ENCODE assay signal across 9 mouse cellular contexts in genomic region chr12:112801864-112802846, GRCm38 (mm10). TPM values are rescaled to one million over a fixed set of nuclear protein-coding genes. Genes with fewer than 3 reads are reported as not detected.
A peak's percentile ranks its signal among the peaks of the same experiment; 100 is the strongest.
DNase-seq lines count a peak whose midpoint lies in the region; ATAC-seq and TF ChIP-seq lines count a peak whose summit lies in the region.
"Had no signal": no experiment of that assay in that cellular context is flagged by ENCODE, and none has a peak within 500 bp of the region (broad histone marks: within the 10 kb centered on the region; RNA-seq: fewer than 3 reads in every experiment).

TSS of gene Ahnak2 (minus strand) at chr12:112802657.

- peaks cover 24% of the 10 kb centered on the region for H3K27me3 ChIP-seq in embryonic facial prominence, embryonic 14.5 days (replicated peaks; ENCODE audit: control insufficient read depth, insufficient read depth, low read length)
- peaks cover 76% of the 10 kb centered on the region for H3K27me3 ChIP-seq in hindbrain, embryonic 10.5 days (ENCODE audit: insufficient read depth, poor library complexity, severe bottlenecking)
- peaks cover 41% of the 10 kb centered on the region for H3K27me3 ChIP-seq in liver, embryonic 16.5 days (ENCODE audit: control insufficient read depth, insufficient read depth, low read depth, low read length)
- H3K27me3 ChIP-seq in stomach, postnatal 0 days (ENCODE audit: control insufficient read depth, insufficient read depth, low read length) = no peaks in the 10 kb centered on the region

- 7% methylated on average over 32 of the region's 69 CpGs for WGBS in embryonic facial prominence, embryonic 14.5 days
- 5% methylated on average over 56 of the region's 69 CpGs for WGBS in hindbrain, embryonic 10.5 days
- 3% methylated on average over 63 of the region's 69 CpGs for WGBS in liver, embryonic 16.5 days (ENCODE audit: insufficient replicate concordance)
- WGBS in stomach, postnatal 0 days = 4% methylated on average over 44 of the region's 69 CpGs

- no peak for TF ChIP-seq EP300 in stomach, postnatal 0 days (optimal IDR thresholded peaks at IDR 0.05)

- peak within 1 kb of the TSS; percentile 52 for H3K4me3 ChIP-seq in embryonic facial prominence, embryonic 14.5 days (ENCODE audit: low read depth, low read length)
- H3K4me3 ChIP-seq in hindbrain, embryonic 10.5 days = peak within 1 kb of the TSS; percentile 77
- peak within 1 kb of the TSS; percentile 42 for H3K4me3 ChIP-seq in liver, embryonic 16.5 days (ENCODE audit: low read depth, low read length)
- peak within 1 kb of the TSS; percentile 44 for H3K4me3 ChIP-seq in stomach, postnatal 0 days (ENCODE audit: low read depth, low read length)

- TF ChIP-seq CTCF in stomach, postnatal 0 days (IDR thresholded peaks at IDR 0.05; ENCODE audit: low read depth) = no peak

- no peak within 1 kb of the TSS for H3K27ac ChIP-seq in embryonic facial prominence, embryonic 14.5 days (replicated peaks; ENCODE audit: low read depth, low read length)
- H3K27ac ChIP-seq in hindbrain, embryonic 10.5 days = peak within 1 kb of the TSS; percentile 78
- H3K27ac ChIP-seq in liver, embryonic 16.5 days (ENCODE audit: low read length) = no peak within 1 kb of the TSS
- no peak within 1 kb of the TSS for H3K27ac ChIP-seq in stomach, postnatal 0 days (replicated peaks)

- no peaks in the 10 kb centered on the region for H3K36me3 ChIP-seq in embryonic facial prominence, embryonic 14.5 days (ENCODE audit: control insufficient read depth, insufficient read depth, low read length)
- no peaks in the 10 kb centered on the region for H3K36me3 ChIP-seq in hindbrain, embryonic 10.5 days
- no peaks in the 10 kb centered on the region for H3K36me3 ChIP-seq in liver, embryonic 16.5 days (ENCODE audit: control insufficient read depth, insufficient read depth)
- H3K36me3 ChIP-seq in stomach, postnatal 0 days (ENCODE audit: control insufficient read depth, insufficient read depth, low read length) = no peaks in the 10 kb centered on the region
- H3K36me3 ChIP-seq: G1E had no signal

- no peak for ATAC-seq in cerebellum, adult (ENCODE audit: insufficient number of reproducible peaks, low FRiP score, low TSS enrichment)
- ATAC-seq in embryonic facial prominence, embryonic 14.5 days (ENCODE audit: low read depth) = peak; percentile 51; the same call in 1 of the 2 replicates
- peak; percentile 26; the same call in 1 of the 2 replicates for ATAC-seq in liver, embryonic 16.5 days (ENCODE audit: low read depth)
- peak; percentile 19; the same call in 1 of the 2 replicates for ATAC-seq in stomach, postnatal 0 days (ENCODE audit: low FRiP score, low TSS enrichment)

- H3K4me1 ChIP-seq in embryonic facial prominence, embryonic 14.5 days (ENCODE audit: control insufficient read depth, insufficient read depth, low read length) = peaks cover 26% of the 10 kb centered on the region
- peaks cover 41% of the 10 kb centered on the region for H3K4me1 ChIP-seq in hindbrain, embryonic 10.5 days (replicated peaks)
- H3K4me1 ChIP-seq in liver, embryonic 16.5 days (ENCODE audit: control insufficient read depth, low read depth, low read length) = no peaks in the 10 kb centered on the region; the same call in 1 of the 2 replicates
- H3K4me1 ChIP-seq in stomach, postnatal 0 days (replicated peaks; ENCODE audit: control insufficient read depth, insufficient read depth) = peaks cover 10% of the 10 kb centered on the region

- H3K9ac ChIP-seq in embryonic facial prominence, embryonic 14.5 days (ENCODE audit: low read depth, low read length) = peak within 1 kb of the TSS; percentile 66
- H3K9ac ChIP-seq in liver, embryonic 16.5 days (ENCODE audit: low read depth, low read length) = no peak within 1 kb of the TSS
- peak within 1 kb of the TSS; percentile 58; the same call in 1 of the 2 replicates for H3K9ac ChIP-seq in stomach, postnatal 0 days (ENCODE audit: low read length)

- peak within 1 kb of the TSS; percentile 100 for H3K4me2 ChIP-seq in embryonic facial prominence, embryonic 14.5 days (ENCODE audit: low read depth, low read length)
- peak within 1 kb of the TSS; percentile 55 for H3K4me2 ChIP-seq in liver, embryonic 16.5 days (ENCODE audit: low read depth, low read length)
- peak within 1 kb of the TSS; percentile 95 for H3K4me2 ChIP-seq in stomach, postnatal 0 days (replicated peaks; ENCODE audit: low read depth)

- H3K9me3 ChIP-seq in embryonic facial prominence, embryonic 14.5 days (ENCODE audit: control insufficient read depth, low read length) = no peaks in the 10 kb centered on the region
- no peaks in the 10 kb centered on the region for H3K9me3 ChIP-seq in hindbrain, embryonic 10.5 days
- H3K9me3 ChIP-seq in liver, embryonic 16.5 days (replicated peaks; ENCODE audit: control insufficient read depth, low read length) = no peaks in the 10 kb centered on the region
- no peaks in the 10 kb centered on the region for H3K9me3 ChIP-seq in stomach, postnatal 0 days (ENCODE audit: control insufficient read depth, low read length)
- H3K9me3 ChIP-seq: G1E had no signal

- DNase-seq in cerebellum, adult 9-11 months = peak; percentile 44
- DNase-seq in ES-CJ7 (ENCODE audit: low read depth, low spot score) = peak; percentile 41
- DNase-seq in embryonic facial prominence, embryonic 14.5 days (ENCODE audit: low spot score) = peak; percentile 70
- DNase-seq in hindbrain, embryonic 10.5 days (ENCODE audit: low spot score) = peak; percentile 86
- DNase-seq in stomach, postnatal 0 days (ENCODE audit: low spot score) = peak; percentile 73
- DNase-seq in layer of hippocampus, postnatal 36 days = no peak

RNA-seq across cellular contexts. Expression of gene Ahnak2, which starts in this region (rescaled TPM):
- 5.9 and 8.3 TPM in 2 replicates for polyA plus RNA-seq in embryonic facial prominence, embryonic 14.5 days (2014; fragmentation: Nextera tagmentation; extraction: Ambion mirVana)
- 0.16 and 0.37 TPM in 2 replicates for polyA plus RNA-seq in hindbrain, embryonic 10.5 days (2016; fragmentation: Nextera tagmentation; extraction: Ambion mirVana)
- polyA plus RNA-seq in liver, embryonic 16.5 days (2015; fragmentation: Nextera tagmentation; extraction: Ambion mirVana) = 0.08 and 0.26 TPM in 2 replicates
- polyA plus RNA-seq in stomach, postnatal 0 days (2015; fragmentation: Nextera tagmentation; extraction: Ambion mirVana) = 5.4 and 6.3 TPM in 2 replicates
- total RNA-seq in layer of hippocampus, postnatal 36 days (2021) = 1 to 10 TPM; 2.8 to 2.9 TPM

Comparison
In these comparisons a context has a peak if more than half of its experiments do, and no peak if none do; other contexts are left out.
1. Peak in DNase-seq, H3K4me3 ChIP-seq and H3K27ac ChIP-seq in hindbrain, embryonic 10.5 days; RNA of the gene not detected or under 1 TPM.
2. Peak in ATAC-seq, H3K4me3 ChIP-seq and H3K4me2 ChIP-seq in liver, embryonic 16.5 days; RNA of the gene not detected or under 1 TPM.
3. DNase-seq: peak in cerebellum, adult 9-11 months (single experiment), ES-CJ7 (single experiment), embryonic facial prominence, embryonic 14.5 days (single experiment) and stomach, postnatal 0 days (single experiment); none in layer of hippocampus, postnatal 36 days (0 of 2).
4. Peak in every context shown above with its lines, with median percentiles within 50 percentile points of each other: H3K4me2 ChIP-seq and H3K4me3 ChIP-seq.